Mouse (Mus musculus) spleen, postnatal 36 days (tissue): ENCODE measurements around the gene Snd1.

Source experiments
- DNase-seq, 2 experiments: peaks; one replicate each; pipeline ENCODE4 v3.0.0; 2022; ENCODE audit warnings: low spot score in 2 of 2, mixed read lengths in 1 of 2

Snd1 gene

DNA sequence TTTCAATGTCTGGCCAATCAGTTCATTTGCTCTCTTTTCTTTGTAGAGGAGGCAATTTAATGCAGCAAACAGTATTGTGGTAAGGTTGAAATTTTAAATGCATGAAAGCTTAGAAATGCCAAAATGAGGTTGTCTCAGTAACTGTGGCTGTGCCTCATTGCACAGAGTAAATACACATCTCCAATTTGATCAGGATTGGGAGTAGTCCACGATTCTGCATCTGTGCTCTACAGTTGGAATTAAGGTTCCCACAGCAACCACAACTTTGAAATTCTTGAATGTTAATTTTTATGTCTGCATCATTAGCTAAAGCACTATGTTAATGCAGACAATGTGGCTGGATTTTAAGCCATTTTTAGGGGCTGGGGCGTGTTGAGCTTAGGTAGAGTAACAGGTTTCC is 72.0 kb downstream of the Snd1 start:
- no peak for DNase-seq

DNA sequence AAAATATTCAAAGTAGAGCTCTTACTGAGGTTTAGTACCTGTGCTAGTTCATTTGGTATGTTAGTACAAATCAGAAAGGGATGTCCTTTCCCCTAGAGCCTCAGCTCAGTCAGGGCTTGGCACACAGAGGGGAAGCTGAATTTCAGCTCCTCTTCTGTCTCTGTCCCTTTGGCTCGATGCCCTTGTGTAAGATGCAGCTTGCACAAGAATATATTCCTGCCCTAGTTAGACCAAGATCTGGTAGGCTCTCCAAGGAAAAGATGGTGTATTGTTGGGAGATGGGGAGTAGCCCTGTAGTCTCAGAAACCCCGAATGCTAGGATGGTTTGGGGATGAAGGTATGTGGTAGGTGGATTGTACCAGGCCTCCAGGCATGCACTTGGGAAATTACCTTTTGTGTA is 74.4 kb downstream of the Snd1 start:
- no peak for DNase-seq

- DNase-seq: no peak
Measured at GRCm38 (mm10) chr6:28550255-28551004, 75.5 kb downstream of the Snd1 start.

- no peak for DNase-seq
Measured at GRCm38 (mm10) chr6:28554470-28554869, 79.5 kb downstream of the Snd1 start.

GRCm38 (mm10) chr6:28555002-28555401 is 80.1 kb downstream of the Snd1 start:
- no peak for DNase-seq

- no peak for DNase-seq
Measured at GRCm38 (mm10) chr6:28555428-28555827, 80.5 kb downstream of the Snd1 start.

DNA sequence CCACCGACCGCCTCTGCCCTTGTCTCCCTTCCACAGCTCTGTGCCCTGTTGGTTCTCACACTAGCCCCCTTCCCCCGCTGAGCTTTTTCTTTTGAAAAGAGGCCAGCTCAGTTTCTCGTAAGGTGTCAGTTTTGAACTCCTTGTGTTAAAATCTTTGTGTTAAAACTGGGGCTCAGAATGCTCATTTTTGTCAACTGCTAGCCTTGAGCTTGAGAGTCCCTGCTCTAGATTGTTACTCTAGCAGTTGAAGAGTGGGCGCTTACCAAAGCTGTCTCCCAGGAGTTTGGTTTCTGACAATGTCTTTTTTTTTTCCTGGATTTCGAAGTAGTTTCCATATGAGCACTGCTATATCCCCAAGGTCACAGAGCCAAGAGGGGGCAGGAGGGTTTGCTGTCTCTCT is 82.8 kb downstream of the Snd1 start:
- DNase-seq: no peak

DNA sequence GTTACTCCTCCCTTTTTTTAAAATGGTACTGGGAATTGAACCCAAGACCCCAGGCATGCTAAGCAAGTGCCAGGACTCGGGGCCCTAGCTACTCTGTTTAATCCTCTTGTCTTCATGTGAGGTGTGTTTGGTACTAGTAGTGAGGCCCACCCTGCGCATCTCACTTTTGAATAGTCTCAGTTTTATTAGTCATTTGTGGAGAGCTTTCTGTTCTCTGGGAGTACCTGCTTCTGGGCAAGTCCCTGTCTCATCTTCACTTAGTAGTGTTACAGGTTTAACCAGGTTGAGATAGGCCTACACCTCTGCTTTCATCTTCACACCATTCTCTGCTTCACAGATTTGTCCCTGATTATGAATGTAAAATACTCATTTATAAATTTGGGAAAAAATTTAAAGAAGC is 84.5 kb downstream of the Snd1 start:
- DNase-seq: no peak

DNA sequence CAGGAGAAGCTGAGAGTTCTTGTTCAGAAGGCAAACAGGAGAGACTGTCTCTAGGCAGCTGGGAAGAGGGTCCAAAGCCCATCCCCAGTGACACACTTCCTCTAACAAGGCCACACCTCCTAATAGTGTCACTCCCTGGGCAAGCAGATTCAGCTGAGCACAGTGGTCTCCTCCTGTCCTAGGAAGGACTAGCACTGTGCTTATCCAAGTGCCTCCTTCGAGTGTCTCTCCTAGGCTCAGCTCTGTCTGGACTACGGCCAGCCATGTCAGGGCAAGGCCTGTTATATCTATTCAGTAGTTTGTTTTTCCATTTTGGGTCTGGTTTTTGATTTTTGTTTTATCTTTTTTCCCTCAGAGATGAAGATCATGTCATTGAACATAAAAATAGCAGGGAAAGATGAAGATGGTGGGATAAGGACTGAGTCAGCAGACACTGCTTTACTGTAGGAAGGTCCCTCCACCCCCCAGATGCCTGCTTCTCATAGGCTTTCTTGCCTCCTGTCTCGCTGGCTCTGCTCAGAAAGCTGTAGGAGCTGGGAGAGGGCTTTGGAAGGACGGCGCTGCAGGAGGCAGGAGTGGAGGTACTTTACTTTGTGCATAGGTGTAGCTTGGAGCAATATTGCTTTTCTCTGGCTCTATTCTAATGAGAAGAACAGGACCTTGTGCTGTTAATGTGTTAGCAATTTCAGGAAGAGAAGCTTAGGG is 86.5 kb downstream of the Snd1 start:
- no peak for DNase-seq

DNA sequence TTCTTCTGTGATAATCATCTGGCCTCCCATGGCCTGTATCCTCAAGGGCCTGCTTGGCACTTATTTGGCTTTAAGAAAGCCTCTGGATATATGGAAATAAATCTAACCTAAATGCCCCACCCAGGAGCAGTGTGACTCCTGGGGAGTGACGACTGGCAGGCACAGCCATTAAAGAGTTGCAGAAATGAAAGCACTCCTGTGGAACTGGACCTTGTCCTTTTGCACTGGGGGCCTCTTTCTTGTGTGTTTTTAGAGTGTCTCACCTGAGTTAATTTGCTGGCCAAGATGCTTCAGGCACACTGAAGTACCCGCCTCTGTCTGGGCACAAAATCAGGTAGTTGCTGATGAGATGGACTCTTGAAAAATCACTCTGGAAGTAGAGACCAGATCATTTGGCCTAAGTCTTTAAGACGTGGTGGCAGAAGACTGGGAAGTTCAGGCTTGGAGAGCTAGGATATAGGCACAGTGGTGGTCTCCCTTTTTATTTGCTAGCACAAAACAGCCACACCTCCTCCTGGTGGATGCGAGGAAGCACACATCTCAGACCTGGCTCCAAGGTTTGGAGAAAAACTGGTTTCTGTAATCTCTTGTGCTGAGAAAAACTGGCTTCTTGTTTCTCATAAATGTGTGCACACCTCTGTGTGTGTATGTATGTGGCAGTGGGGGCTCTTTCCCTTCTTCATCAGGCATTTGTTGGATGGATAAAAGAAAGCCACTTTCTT is 87.5 kb downstream of the Snd1 start:
- DNase-seq: no peak

- no peak for DNase-seq
Measured at GRCm38 (mm10) chr6:28567978-28568377, 93.0 kb downstream of the Snd1 start.

DNA sequence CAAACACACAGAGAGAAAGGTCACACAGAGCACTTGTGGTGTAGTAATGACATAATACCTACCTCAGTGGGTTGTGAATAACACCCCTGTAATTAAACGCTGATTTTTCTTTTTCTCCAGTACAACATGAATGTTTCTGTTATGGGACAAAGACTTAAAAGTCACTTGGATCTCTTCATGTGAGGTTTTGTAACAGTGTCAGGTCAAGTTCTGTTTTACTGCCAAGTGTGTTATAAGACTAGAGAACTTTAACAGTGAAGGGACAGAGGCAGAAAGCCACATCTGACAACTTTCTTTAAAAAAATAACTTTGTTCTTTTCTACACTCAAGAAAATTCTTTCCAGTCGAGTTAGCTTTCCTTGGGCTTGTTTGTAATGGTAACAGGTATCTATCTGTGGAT is 97.0 kb downstream of the Snd1 start:
- DNase-seq: no peak

GRCm38 (mm10) chr6:28572991-28573759 is 98.2 kb downstream of the Snd1 start:
- no peak for DNase-seq

GRCm38 (mm10) chr6:28576356-28577264 is 101.7 kb downstream of the Snd1 start:
- DNase-seq: no peak

DNA sequence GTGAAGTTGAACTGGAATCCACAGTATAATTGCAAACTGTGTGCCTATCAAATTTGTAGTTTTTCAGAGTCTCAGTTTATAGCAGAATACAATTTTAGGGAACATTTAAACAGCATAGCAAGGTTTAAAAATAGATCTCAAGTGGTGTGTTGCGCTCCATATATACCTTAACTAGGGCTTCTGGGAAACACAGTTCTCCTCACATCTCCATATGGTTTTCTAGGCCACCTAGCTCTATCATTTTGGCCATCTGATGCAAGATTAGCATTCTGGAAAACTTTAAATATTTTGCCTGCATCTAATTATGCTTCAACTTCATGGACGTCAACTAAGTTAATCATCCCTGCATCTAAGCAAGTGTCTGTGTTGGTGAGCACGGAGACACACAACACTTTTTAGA is 107.9 kb downstream of the Snd1 start:
- DNase-seq: no peak

DNA sequence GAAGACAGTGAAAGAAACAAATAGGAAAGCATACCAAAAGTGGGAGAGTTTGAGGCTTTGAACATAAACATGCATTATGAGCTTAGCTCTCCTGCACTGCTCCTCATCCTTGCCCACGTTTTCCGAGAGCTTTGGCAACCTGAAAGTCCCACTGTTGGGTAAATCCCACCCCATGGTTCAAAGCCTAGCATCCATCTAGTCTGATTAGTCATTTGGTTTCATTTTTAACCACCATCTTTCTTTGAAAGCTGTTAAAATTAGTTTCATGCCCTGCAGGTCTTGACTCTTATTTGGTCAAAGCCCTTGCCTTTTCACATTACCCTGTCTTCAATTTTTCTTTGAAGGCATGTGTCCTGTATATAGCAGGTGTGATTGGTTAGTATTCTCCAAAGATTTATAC is 108.5 kb downstream of the Snd1 start:
- DNase-seq: no peak

- DNase-seq: no peak
Measured at GRCm38 (mm10) chr6:28586806-28587205, 111.9 kb downstream of the Snd1 start.

GRCm38 (mm10) chr6:28588494-28589171 is 113.7 kb downstream of the Snd1 start:
- DNase-seq: no peak

DNA sequence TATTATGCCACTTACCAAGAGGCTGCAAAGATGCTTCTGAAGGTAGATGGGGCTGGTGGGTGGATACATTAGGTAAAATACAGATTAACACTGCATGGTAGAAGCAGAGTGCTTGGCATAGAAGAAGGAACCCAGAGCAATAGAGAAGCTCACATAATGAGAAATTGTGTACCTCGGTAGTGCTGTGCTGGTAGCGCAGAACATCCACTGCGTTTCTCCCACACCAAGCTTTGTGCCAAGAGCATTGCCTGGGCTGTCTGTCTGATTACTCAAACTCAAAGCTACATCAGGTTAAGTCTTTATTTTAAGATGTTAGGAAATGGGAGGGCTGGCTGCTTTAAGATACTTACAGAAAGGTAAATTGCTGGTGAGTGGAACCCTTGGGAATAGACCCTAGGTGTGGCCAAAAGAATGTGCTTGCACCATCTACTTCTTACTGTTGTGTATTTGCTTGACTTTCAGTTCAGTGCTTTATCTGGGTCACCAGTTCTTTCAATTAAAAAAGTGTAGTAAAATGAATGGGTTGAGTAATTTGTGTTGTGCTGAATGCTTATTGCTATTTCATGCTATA is 117.5 kb downstream of the Snd1 start:
- DNase-seq: no peak

DNA sequence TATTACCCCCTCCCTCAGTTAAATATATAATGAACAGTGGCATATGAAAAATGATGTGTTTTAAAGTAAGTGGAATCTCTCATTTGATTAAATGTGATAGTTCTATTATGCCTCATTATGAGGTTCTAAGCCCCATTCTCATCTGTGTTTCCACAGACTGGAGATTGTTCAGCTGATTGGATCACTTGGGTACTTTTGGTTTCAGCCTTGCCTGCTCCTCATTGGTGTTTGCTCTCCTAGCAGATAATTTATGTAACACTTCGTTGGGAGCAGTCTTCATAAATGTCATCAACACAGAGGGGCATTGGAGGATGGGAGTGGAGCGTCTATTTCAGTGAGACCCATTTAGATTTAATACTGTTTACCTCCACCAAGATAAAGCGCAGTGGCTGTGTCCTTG is 118.8 kb downstream of the Snd1 start:
- DNase-seq: no peak
